Mouse (Mus musculus): Measurements from ENCODE around the gene Ankrd66. TPM values are rescaled to one million over a fixed set of nuclear protein-coding genes. Genes with fewer than 3 reads are reported as not detected.
"Not testable (repeated sequence)": the region's sequence is repeated elsewhere in the genome, so short reads cannot be mapped to it uniquely, and the experiment has no call there.

Gene Ankrd66
- polyA plus RNA-seq, 1 experiment from 2014 or later: 0.47 TPM

- ATAC-seq (ENCODE audit: low FRiP score, low TSS enrichment): no peak
- H3K4me2 ChIP-seq (replicated peaks; ENCODE audit: low read depth, low read length): no peak overlapping the region
- H3K4me3 ChIP-seq (ENCODE audit: low read length): no peak overlapping the region
- no peak overlapping the region for H3K9ac ChIP-seq (replicated peaks; ENCODE audit: low read length)
- H3K36me3 ChIP-seq (ENCODE audit: insufficient read depth, low read length): no peaks in the 10 kb centered on the region
- no peak overlapping the region for H3K27ac ChIP-seq (ENCODE audit: low read length)
- no peaks in the 10 kb centered on the region for H3K27me3 ChIP-seq (ENCODE audit: insufficient read depth, low read length)
- no peaks in the 10 kb centered on the region for H3K9me3 ChIP-seq (ENCODE audit: low read length)
- no peaks in the 10 kb centered on the region for H3K4me1 ChIP-seq (ENCODE audit: insufficient read depth, low read length)
- 88% methylated on average over 4 of the region's 4 CpGs for WGBS
Observed at GRCm38 (mm10) chr17:43544040-43544439, 601 bp upstream of the Ankrd66 start.

DNA sequence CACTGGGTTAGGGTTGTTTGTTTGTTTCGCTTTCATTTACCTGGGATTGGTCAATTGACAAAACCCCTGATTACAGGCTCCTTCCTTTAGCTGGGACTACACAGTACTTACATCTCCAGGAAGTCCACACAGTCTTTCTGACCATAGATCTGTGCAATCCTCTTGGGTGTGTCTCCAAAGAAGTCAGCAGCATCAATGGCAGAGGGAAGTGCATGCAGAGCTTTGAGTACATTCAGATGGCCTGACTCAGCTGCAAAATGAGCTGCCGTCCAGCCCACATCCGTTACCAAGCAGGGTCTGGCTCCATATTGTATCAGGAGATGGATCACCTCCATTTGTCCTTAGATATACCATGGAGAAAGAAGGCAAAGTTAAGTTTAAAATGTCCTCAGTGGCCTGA, 4.7 kb downstream of the Ankrd66 start:
- H3K27ac ChIP-seq (ENCODE audit: low read length): no peak overlapping the region
- ATAC-seq (ENCODE audit: low FRiP score, low TSS enrichment): no peak
- 88% methylated on average over 3 of the region's 3 CpGs for WGBS

GRCm38 (mm10) chr17:43536841-43537240, 6.6 kb downstream of the Ankrd66 start:
- not testable (repeated sequence) for H3K27me3 ChIP-seq (ENCODE audit: insufficient read depth, low read length); H3K4me3 ChIP-seq (ENCODE audit: low read length); H3K4me2 ChIP-seq (replicated peaks; ENCODE audit: low read depth, low read length); H3K9me3 ChIP-seq (ENCODE audit: low read length); ATAC-seq (ENCODE audit: low FRiP score, low TSS enrichment); H3K9ac ChIP-seq (replicated peaks; ENCODE audit: low read length); H3K36me3 ChIP-seq (ENCODE audit: insufficient read depth, low read length); H3K27ac ChIP-seq (ENCODE audit: low read length)
- H3K4me1 ChIP-seq (ENCODE audit: insufficient read depth, low read length): peaks cover 11% of the 10 kb centered on the region
- 98% methylated on average over 6 of the region's 6 CpGs for WGBS

More for the DNA sequence above, 4.7 kb downstream of the Ankrd66 start:
- no peaks in the 10 kb centered on the region for H3K27me3 ChIP-seq (ENCODE audit: insufficient read depth, low read length)
- no peak overlapping the region for H3K4me3 ChIP-seq (ENCODE audit: low read length)
- H3K36me3 ChIP-seq (ENCODE audit: insufficient read depth, low read length): no peaks in the 10 kb centered on the region
- H3K9me3 ChIP-seq (ENCODE audit: low read length): no peaks in the 10 kb centered on the region
- H3K4me1 ChIP-seq (ENCODE audit: insufficient read depth, low read length): peaks cover 11% of the 10 kb centered on the region
- H3K9ac ChIP-seq (replicated peaks; ENCODE audit: low read length): no peak overlapping the region
- H3K4me2 ChIP-seq (replicated peaks; ENCODE audit: low read depth, low read length): no peak overlapping the region

DNA sequence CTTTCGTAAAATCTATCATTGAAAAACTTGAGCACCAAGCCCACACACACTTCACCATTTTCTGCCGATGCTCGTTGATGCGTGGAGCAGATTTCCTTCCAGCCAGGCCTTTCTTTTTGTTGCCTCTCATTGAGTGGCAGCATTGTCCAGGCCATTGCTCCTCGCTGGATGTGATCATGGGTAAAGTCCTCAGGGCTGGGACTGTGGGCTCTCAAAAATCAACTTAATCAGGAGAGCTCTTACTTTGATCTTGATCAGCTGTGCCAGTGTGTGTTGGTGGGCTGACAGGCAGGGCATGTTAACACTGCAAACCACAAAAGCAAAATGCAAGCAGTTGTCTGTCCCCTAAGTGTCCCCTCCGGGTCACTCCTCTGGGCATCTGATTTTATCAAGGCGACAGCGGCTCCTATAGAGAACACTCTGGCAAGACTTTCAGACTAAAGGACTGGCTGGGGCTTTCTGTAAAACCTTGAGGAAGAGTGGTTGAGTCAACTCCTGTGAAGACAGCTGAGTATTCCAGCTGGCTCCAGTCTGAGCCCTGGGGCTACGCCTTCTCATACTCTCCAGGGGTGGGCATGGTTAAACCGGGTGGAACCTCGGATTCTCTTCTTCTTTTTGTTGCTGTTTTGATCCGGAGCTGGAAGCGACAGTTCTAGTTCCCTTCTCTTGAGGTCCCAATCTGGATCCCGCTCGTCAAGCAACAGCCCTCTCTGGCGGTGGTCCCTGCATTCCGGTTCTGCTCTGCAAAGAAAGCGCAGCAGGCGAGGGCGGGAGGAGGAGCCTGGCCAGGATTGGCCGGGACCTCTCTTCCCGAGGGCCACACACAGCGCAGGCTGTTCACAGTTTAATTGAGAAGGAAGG, 8.8 kb downstream of the Ankrd66 start:
- H3K4me3 ChIP-seq (ENCODE audit: low read length): peak overlapping the region; percentile 35
- no peaks in the 10 kb centered on the region for H3K36me3 ChIP-seq (ENCODE audit: insufficient read depth, low read length)
- H3K9me3 ChIP-seq (ENCODE audit: low read length): no peaks in the 10 kb centered on the region
- H3K4me1 ChIP-seq (ENCODE audit: insufficient read depth, low read length): peaks cover 11% of the 10 kb centered on the region
- peak overlapping the region; percentile 60 for H3K9ac ChIP-seq (replicated peaks; ENCODE audit: low read length)
- no peaks in the 10 kb centered on the region for H3K27me3 ChIP-seq (ENCODE audit: insufficient read depth, low read length)
- H3K27ac ChIP-seq (ENCODE audit: low read length): peak overlapping the region; percentile 83
- peak overlapping the region; percentile 59 for H3K4me2 ChIP-seq (replicated peaks; ENCODE audit: low read depth, low read length)
- 15% methylated on average over 23 of the region's 23 CpGs for WGBS
- ATAC-seq (ENCODE audit: low FRiP score, low TSS enrichment): peak; percentile 97

DNA sequence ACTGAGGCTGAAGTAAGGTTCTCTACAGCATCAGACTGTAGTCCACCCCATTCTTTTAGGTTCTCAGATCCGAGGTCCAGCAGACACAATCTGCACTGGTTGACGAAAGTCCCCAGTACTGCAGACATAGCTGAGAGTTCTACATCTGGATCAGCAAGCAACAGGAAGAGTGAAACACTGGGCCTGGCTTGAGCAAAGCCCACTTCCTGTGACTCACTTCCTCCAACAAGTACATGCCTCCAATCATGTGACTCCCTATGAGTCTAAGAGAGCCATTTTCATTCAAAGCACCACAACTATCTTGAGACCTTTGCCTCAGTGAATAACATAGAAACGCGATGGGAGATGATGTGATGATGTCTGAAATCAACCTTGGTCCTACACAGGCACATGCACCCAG, 12.2 kb downstream of the Ankrd66 start:
- Histone ChIP-seq H3K4me1 (ENCODE audit: insufficient read depth, low read length) (peaks cover 11% of the 10 kb centered on the region), H3K9ac (replicated peaks; ENCODE audit: low read length) (no peak overlapping the region), H3K27me3 (ENCODE audit: insufficient read depth, low read length) (no peaks in the 10 kb centered on the region), H3K4me2 (replicated peaks; ENCODE audit: low read depth, low read length) (no peak overlapping the region), H3K36me3 (ENCODE audit: insufficient read depth, low read length) (no peaks in the 10 kb centered on the region), H3K27ac (ENCODE audit: low read length) (no peak overlapping the region), H3K4me3 (ENCODE audit: low read length) (no peak overlapping the region), H3K9me3 (ENCODE audit: low read length) (no peaks in the 10 kb centered on the region)
- 94% methylated on average over 4 of the region's 4 CpGs for WGBS
- no peak for ATAC-seq (ENCODE audit: low FRiP score, low TSS enrichment)

GRCm38 (mm10) chr17:43530507-43530906, 12.9 kb downstream of the Ankrd66 start:
- H3K4me1 ChIP-seq (ENCODE audit: insufficient read depth, low read length): peaks cover 11% of the 10 kb centered on the region
- H3K9ac ChIP-seq (replicated peaks; ENCODE audit: low read length): no peak overlapping the region
- H3K4me2 ChIP-seq (replicated peaks; ENCODE audit: low read depth, low read length): no peak overlapping the region
- 90% methylated on average over 2 of the region's 2 CpGs for WGBS
- no peak for ATAC-seq (ENCODE audit: low FRiP score, low TSS enrichment)
- H3K27me3 ChIP-seq (ENCODE audit: insufficient read depth, low read length): no peaks in the 10 kb centered on the region
- H3K36me3 ChIP-seq (ENCODE audit: insufficient read depth, low read length): no peaks in the 10 kb centered on the region
- H3K4me3 ChIP-seq (ENCODE audit: low read length): no peak overlapping the region
- no peaks in the 10 kb centered on the region for H3K9me3 ChIP-seq (ENCODE audit: low read length)
- no peak overlapping the region for H3K27ac ChIP-seq (ENCODE audit: low read length)

DNA sequence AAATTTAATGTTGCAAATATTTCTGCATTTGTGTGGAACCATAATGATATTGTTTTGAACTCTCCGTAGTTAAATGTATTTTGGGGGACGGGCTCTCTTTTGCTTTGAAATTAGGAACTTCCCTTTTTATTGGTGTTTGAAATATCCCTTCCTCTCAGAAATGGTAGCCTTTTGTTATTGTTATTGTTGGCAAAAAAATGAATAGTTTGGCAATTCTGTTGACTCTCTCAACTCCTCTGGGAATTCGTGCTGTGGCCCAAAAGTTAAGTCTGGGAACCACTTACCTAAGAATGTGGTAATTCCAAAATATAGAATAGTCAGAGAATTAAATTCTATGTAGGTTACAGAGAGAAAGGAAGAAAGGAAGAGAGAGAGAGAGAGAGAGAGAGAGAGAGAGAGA, 23.3 kb downstream of the Ankrd66 start:
- no peaks in the 10 kb centered on the region for H3K27me3 ChIP-seq (ENCODE audit: insufficient read depth, low read length)
- H3K36me3 ChIP-seq (ENCODE audit: insufficient read depth, low read length): no peaks in the 10 kb centered on the region
- H3K4me3 ChIP-seq (ENCODE audit: low read length): no peak overlapping the region
- 0 out of 2 replicates have a peak, but pooled peaks cover 3% of the 10 kb centered on the region for H3K4me1 ChIP-seq (ENCODE audit: insufficient read depth, low read length)
- H3K27ac ChIP-seq (ENCODE audit: low read length): no peak overlapping the region
- H3K9ac ChIP-seq (replicated peaks; ENCODE audit: low read length): no peak overlapping the region
- no peak for ATAC-seq (ENCODE audit: low FRiP score, low TSS enrichment)
- 63% methylated on average over 3 of the region's 3 CpGs for WGBS
- H3K9me3 ChIP-seq (ENCODE audit: low read length): no peaks in the 10 kb centered on the region
- no peak overlapping the region for H3K4me2 ChIP-seq (replicated peaks; ENCODE audit: low read depth, low read length)

GRCm38 (mm10) chr17:43518644-43519409, 24.6 kb downstream of the Ankrd66 start:
- no peak overlapping the region for H3K9ac ChIP-seq (replicated peaks; ENCODE audit: low read length)
- H3K4me1 ChIP-seq (ENCODE audit: insufficient read depth, low read length): 0 out of 2 replicates have a peak, but pooled peaks cover 3% of the 10 kb centered on the region
- peak; percentile 78 for ATAC-seq (ENCODE audit: low FRiP score, low TSS enrichment)
- H3K27ac ChIP-seq (ENCODE audit: low read length): no peak overlapping the region
- peaks cover 7% of the 10 kb centered on the region for H3K9me3 ChIP-seq (ENCODE audit: low read length)
- WGBS: 31% methylated on average over 18 of the region's 18 CpGs
- no peaks in the 10 kb centered on the region for H3K36me3 ChIP-seq (ENCODE audit: insufficient read depth, low read length)
- H3K27me3 ChIP-seq (ENCODE audit: insufficient read depth, low read length): no peaks in the 10 kb centered on the region
- 0 out of 2 replicates have a peak overlapping the region, but pooled peaks have one; percentile 25 for H3K4me2 ChIP-seq (replicated peaks; ENCODE audit: low read depth, low read length)
- H3K4me3 ChIP-seq (ENCODE audit: low read length): no peak overlapping the region

GRCm38 (mm10) chr17:43510782-43511181, 32.7 kb downstream of the Ankrd66 start:
- ATAC-seq (ENCODE audit: low FRiP score, low TSS enrichment): peak; percentile 61
- Histone ChIP-seq H3K27ac (ENCODE audit: low read length) (no peak overlapping the region), H3K9ac (replicated peaks; ENCODE audit: low read length) (no peak overlapping the region)

GRCm38 (mm10) chr17:43504594-43504934, 38.9 kb downstream of the Ankrd66 start:
- Histone ChIP-seq H3K4me1 (ENCODE audit: insufficient read depth, low read length) (0 out of 2 replicates have a peak, but pooled peaks cover 9% of the 10 kb centered on the region), H3K27ac (ENCODE audit: low read length) (peak overlapping the region; percentile 46; the same call in 1 of the 2 replicates), H3K9me3 (ENCODE audit: low read length) (no peaks in the 10 kb centered on the region), H3K36me3 (ENCODE audit: insufficient read depth, low read length) (no peaks in the 10 kb centered on the region), H3K27me3 (ENCODE audit: insufficient read depth, low read length) (no peaks in the 10 kb centered on the region), H3K4me3 (ENCODE audit: low read length) (no peak overlapping the region), H3K4me2 (replicated peaks; ENCODE audit: low read depth, low read length) (no peak overlapping the region), H3K9ac (replicated peaks; ENCODE audit: low read length) (no peak overlapping the region)
- ATAC-seq (ENCODE audit: low FRiP score, low TSS enrichment): no peak
- 29% methylated on average over 6 of the region's 6 CpGs for WGBS

More at GRCm38 (mm10) chr17:43510782-43511181, 32.7 kb downstream of the Ankrd66 start:
- peaks cover 7% of the 10 kb centered on the region for H3K9me3 ChIP-seq (ENCODE audit: low read length)
- H3K4me3 ChIP-seq (ENCODE audit: low read length): no peak overlapping the region
- no peaks in the 10 kb centered on the region for H3K27me3 ChIP-seq (ENCODE audit: insufficient read depth, low read length)
- H3K4me1 ChIP-seq (ENCODE audit: insufficient read depth, low read length): no peaks in the 10 kb centered on the region
- H3K4me2 ChIP-seq (replicated peaks; ENCODE audit: low read depth, low read length): no peak overlapping the region
- WGBS: 39% methylated on average over 4 of the region's 4 CpGs
- H3K36me3 ChIP-seq (ENCODE audit: insufficient read depth, low read length): no peaks in the 10 kb centered on the region
